Mouse (Mus musculus): ENCODE measurements around the gene Arfgap3.

DNA sequence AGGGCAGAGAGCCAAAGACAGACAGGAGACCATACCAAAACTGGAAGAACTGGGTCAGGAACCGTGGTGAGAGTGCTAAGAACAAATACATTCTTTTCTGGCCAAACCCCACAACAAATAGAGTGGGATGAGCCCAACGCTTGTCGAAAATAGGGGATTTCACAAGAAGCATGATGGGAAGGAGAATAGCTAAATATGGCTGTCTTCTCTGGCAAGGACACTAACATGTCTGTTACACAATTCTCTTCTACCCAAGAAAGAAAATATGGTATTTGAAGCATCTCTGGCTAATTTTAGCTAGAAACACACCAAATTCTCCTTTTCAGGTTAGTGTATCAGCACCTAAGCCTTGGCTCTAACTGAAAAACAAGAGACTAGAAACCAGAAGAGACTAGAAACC lies 10.1 kb upstream of the Arfgap3 start:
- no peak for TF ChIP-seq POLR2A (IDR thresholded peaks at IDR 0.05; ENCODE audit: control insufficient read depth, low read depth, low read length)
- TF ChIP-seq CTCF (IDR thresholded peaks at IDR 0.05; ENCODE audit: control insufficient read depth, insufficient read depth, insufficient replicate concordance, low read depth, low read length) = no peak
